Mouse (Mus musculus): ENCODE measurements around the gene Cavin1. TPM values are rescaled to one million over a fixed set of nuclear protein-coding genes. Genes with fewer than 3 reads are reported as not detected.

Cavin1 gene
- polyA plus RNA-seq, 1 experiment from 2014 or later, result 137 TPM

GRCm38 (mm10) chr11:100979887-100980286 lies 9.2 kb upstream of the Cavin1 start:
- H3K27me3 ChIP-seq (ENCODE audit: insufficient read depth, low read length), result no peaks in the 10 kb centered on the region; the same call in 1 of the 2 replicates
- no peaks in the 10 kb centered on the region for H3K9me3 ChIP-seq (ENCODE audit: low read depth, low read length)
- peaks cover 2% of the 10 kb centered on the region; the same call in 1 of the 2 replicates for H3K4me1 ChIP-seq (ENCODE audit: insufficient read depth)
- peak; percentile 82 for DNase-seq
- WGBS, result 44% methylated on average over 8 of the region's 8 CpGs
- no peak for TF ChIP-seq CTCF (IDR thresholded peaks at IDR 0.05; ENCODE audit: low read depth)
- H3K4me3 ChIP-seq (ENCODE audit: low read depth, low read length), result no peak overlapping the region
- 0 out of 2 replicates have a peak, but pooled peaks have one; percentile 33 for ATAC-seq (ENCODE audit: insufficient read depth)
- no peak overlapping the region for H3K4me2 ChIP-seq
- no peak overlapping the region for H3K9ac ChIP-seq
- peak overlapping the region; percentile 59 for H3K27ac ChIP-seq (ENCODE audit: low read depth)
- H3K36me3 ChIP-seq (ENCODE audit: insufficient read depth), result no peaks in the 10 kb centered on the region

GRCm38 (mm10) chr11:100975241-100975640 lies 4.6 kb upstream of the Cavin1 start:
- DNase-seq (peak; percentile 35), ATAC-seq (ENCODE audit: insufficient read depth) (no peak)
- no peak overlapping the region for H3K4me3 ChIP-seq (ENCODE audit: low read depth, low read length)

GRCm38 (mm10) chr11:100974381-100974970 lies 3.8 kb upstream of the Cavin1 start:
- Histone ChIP-seq H3K9me3 (ENCODE audit: low read depth, low read length) (no peaks in the 10 kb centered on the region), H3K36me3 (ENCODE audit: insufficient read depth) (no peaks in the 10 kb centered on the region), H3K4me2 (no peak overlapping the region), H3K9ac (no peak overlapping the region), H3K27ac (ENCODE audit: low read depth) (no peak overlapping the region), H3K4me3 (ENCODE audit: low read depth, low read length) (no peak overlapping the region), H3K4me1 (ENCODE audit: insufficient read depth) (no peaks in the 10 kb centered on the region), H3K27me3 (ENCODE audit: insufficient read depth, low read length) (0 out of 2 replicates have a peak, but pooled peaks cover 10% of the 10 kb centered on the region)
- DNase-seq, result no peak
- 55% methylated on average over 14 of the region's 14 CpGs for WGBS
- no peak for TF ChIP-seq CTCF (IDR thresholded peaks at IDR 0.05; ENCODE audit: low read depth)
- ATAC-seq (ENCODE audit: insufficient read depth), result no peak

More at GRCm38 (mm10) chr11:100975241-100975640, 4.6 kb upstream of the Cavin1 start:
- TF ChIP-seq CTCF (IDR thresholded peaks at IDR 0.05; ENCODE audit: low read depth), result no peak
- no peaks in the 10 kb centered on the region for H3K4me1 ChIP-seq (ENCODE audit: insufficient read depth)
- H3K27ac ChIP-seq (ENCODE audit: low read depth), result no peak overlapping the region
- no peak overlapping the region for H3K4me2 ChIP-seq
- no peak overlapping the region for H3K9ac ChIP-seq
- WGBS, result 52% methylated on average over 7 of the region's 7 CpGs
- 0 out of 2 replicates have a peak, but pooled peaks cover 5% of the 10 kb centered on the region for H3K27me3 ChIP-seq (ENCODE audit: insufficient read depth, low read length)
- no peaks in the 10 kb centered on the region for H3K9me3 ChIP-seq (ENCODE audit: low read depth, low read length)
- H3K36me3 ChIP-seq (ENCODE audit: insufficient read depth), result no peaks in the 10 kb centered on the region

- Histone ChIP-seq H3K27ac (ENCODE audit: low read depth) (no peak overlapping the region), H3K27me3 (ENCODE audit: insufficient read depth, low read length) (0 out of 2 replicates have a peak, but pooled peaks cover 10% of the 10 kb centered on the region), H3K9me3 (ENCODE audit: low read depth, low read length) (no peaks in the 10 kb centered on the region), H3K36me3 (ENCODE audit: insufficient read depth) (no peaks in the 10 kb centered on the region), H3K4me3 (ENCODE audit: low read depth, low read length) (no peak overlapping the region), H3K9ac (no peak overlapping the region), H3K4me2 (no peak overlapping the region), H3K4me1 (ENCODE audit: insufficient read depth) (no peaks in the 10 kb centered on the region)
- ATAC-seq (ENCODE audit: insufficient read depth) (no peak), DNase-seq (no peak)
- TF ChIP-seq CTCF (IDR thresholded peaks at IDR 0.05; ENCODE audit: low read depth), result no peak
- WGBS, result 92% methylated on average over 7 of the region's 7 CpGs
These were observed 2.6 kb upstream of the Cavin1 start for GRCm38 (mm10) chr11:100973245-100973644.

GRCm38 (mm10) chr11:100971455-100971854 lies 768 bp upstream of the Cavin1 start:
- Histone ChIP-seq H3K27ac (ENCODE audit: low read depth) (no peak overlapping the region), H3K27me3 (ENCODE audit: insufficient read depth, low read length) (0 out of 2 replicates have a peak, but pooled peaks cover 10% of the 10 kb centered on the region), H3K4me3 (ENCODE audit: low read depth, low read length) (0 out of 2 replicates have a peak overlapping the region, but pooled peaks have one; percentile 76), H3K9ac (no peak overlapping the region), H3K4me2 (peak overlapping the region; percentile 79), H3K9me3 (ENCODE audit: low read depth, low read length) (no peaks in the 10 kb centered on the region), H3K36me3 (ENCODE audit: insufficient read depth) (no peaks in the 10 kb centered on the region), H3K4me1 (ENCODE audit: insufficient read depth) (no peaks in the 10 kb centered on the region)
- no peak for TF ChIP-seq CTCF (IDR thresholded peaks at IDR 0.05; ENCODE audit: low read depth)
- 60% methylated on average over 10 of the region's 10 CpGs for WGBS
- DNase-seq, result no peak
- no peak for ATAC-seq (ENCODE audit: insufficient read depth)

- peak; percentile 57 for ATAC-seq (ENCODE audit: insufficient read depth)
- DNase-seq, result peak; percentile 87
- H3K27me3 ChIP-seq (ENCODE audit: insufficient read depth, low read length), result 0 out of 2 replicates have a peak, but pooled peaks cover 10% of the 10 kb centered on the region
- no peaks in the 10 kb centered on the region for H3K9me3 ChIP-seq (ENCODE audit: low read depth, low read length)
- peak overlapping the region; percentile 76 for H3K4me3 ChIP-seq (ENCODE audit: low read depth, low read length)
- WGBS, result 1% methylated on average over 65 of the region's 65 CpGs
- peak overlapping the region; percentile 92 for H3K27ac ChIP-seq (ENCODE audit: low read depth)
- no peaks in the 10 kb centered on the region for H3K4me1 ChIP-seq (ENCODE audit: insufficient read depth)
- TF ChIP-seq CTCF (IDR thresholded peaks at IDR 0.05; ENCODE audit: low read depth), result no peak
- peak overlapping the region; percentile 79 for H3K4me2 ChIP-seq
- H3K9ac ChIP-seq, result peak overlapping the region; percentile 70
- H3K36me3 ChIP-seq (ENCODE audit: insufficient read depth), result 0 out of 2 replicates have a peak, but pooled peaks cover 1% of the 10 kb centered on the region
These were observed 737 bp downstream of the Cavin1 start for GRCm38 (mm10) chr11:100969744-100970556.
